Mouse (Mus musculus): ENCODE data around the gene Oaf.
A peak's percentile ranks its signal among the peaks of the same experiment; 100 is the strongest.

Oaf gene

GRCm38 (mm10) chr9:43225481-43225880 is 14.2 kb downstream of the Oaf start:
- DNase-seq (ENCODE audit: extremely low spot score), result no peak

- DNase-seq (ENCODE audit: extremely low spot score), result no peak
Measured at GRCm38 (mm10) chr9:43224771-43225355, 14.8 kb downstream of the Oaf start.

GRCm38 (mm10) chr9:43222429-43222715 is 17.3 kb downstream of the Oaf start:
- no peak for DNase-seq (ENCODE audit: extremely low spot score)

GRCm38 (mm10) chr9:43221643-43222428 is 17.9 kb downstream of the Oaf start:
- DNase-seq (ENCODE audit: extremely low spot score), result peak; percentile 88

- DNase-seq (ENCODE audit: extremely low spot score), result peak; percentile 69
Measured at GRCm38 (mm10) chr9:43210771-43211450, 28.8 kb downstream of the Oaf start.

GRCm38 (mm10) chr9:43210190-43210682 is 29.5 kb downstream of the Oaf start, which contains the start of gene Pou2f3:
Pou2f3 (minus strand) TSS chr9:43210369.
- DNase-seq (ENCODE audit: extremely low spot score), result peak; percentile 73

- DNase-seq (ENCODE audit: extremely low spot score), result no peak
Measured at GRCm38 (mm10) chr9:43206022-43206390, 33.7 kb downstream of the Oaf start.

- DNase-seq (ENCODE audit: extremely low spot score), result no peak
Measured at GRCm38 (mm10) chr9:43205343-43206021, 34.2 kb downstream of the Oaf start.

- DNase-seq (ENCODE audit: extremely low spot score), result peak; percentile 17
Measured at GRCm38 (mm10) chr9:43200212-43200611, 39.5 kb downstream of the Oaf start.

- no peak for DNase-seq (ENCODE audit: extremely low spot score)
Measured at GRCm38 (mm10) chr9:43194001-43194400, 45.7 kb downstream of the Oaf start.

GRCm38 (mm10) chr9:43191561-43191960 is 48.1 kb downstream of the Oaf start:
- DNase-seq (ENCODE audit: extremely low spot score), result no peak

- DNase-seq (ENCODE audit: extremely low spot score), result no peak
Measured at GRCm38 (mm10) chr9:43189021-43189356, 50.7 kb downstream of the Oaf start.

- no peak for DNase-seq (ENCODE audit: extremely low spot score)
Measured at GRCm38 (mm10) chr9:43188309-43189020, 51.2 kb downstream of the Oaf start.

GRCm38 (mm10) chr9:43179614-43180013 is 60.1 kb downstream of the Oaf start:
- DNase-seq (ENCODE audit: extremely low spot score), result peak; percentile 7

- DNase-seq (ENCODE audit: extremely low spot score), result no peak
Measured at GRCm38 (mm10) chr9:43178172-43178571, 61.5 kb downstream of the Oaf start.

All from embryo, embryonic 9.5 days (tissue).